Mouse (Mus musculus) kidney, postnatal 14 days (tissue): ENCODE results near the gene Zscan2.

Experiments used
- DNase-seq: peaks from one replicate; pipeline ENCODE4 v3.0.0; 2022; ENCODE audit warnings: mixed read lengths

Zscan2 gene

GRCm38 (mm10) chr7:80860729-80861274, at the start of gene Zscan2:
Gene Zscan2 (plus strand): TSS chr7:80860920.
- DNase-seq = peak; percentile 94

GRCm38 (mm10) chr7:80813397-80813796, 47.3 kb upstream of the Zscan2 start:
- DNase-seq = no peak

GRCm38 (mm10) chr7:80816641-80817040, 44.1 kb upstream of the Zscan2 start:
- DNase-seq = no peak

GRCm38 (mm10) chr7:80820838-80821237, 39.9 kb upstream of the Zscan2 start:
- no peak for DNase-seq

GRCm38 (mm10) chr7:80823267-80823666, 37.5 kb upstream of the Zscan2 start:
- no peak for DNase-seq

- peak; percentile 27 for DNase-seq
Measured at GRCm38 (mm10) chr7:80823875-80824682, 36.6 kb upstream of the Zscan2 start.

GRCm38 (mm10) chr7:80825843-80826403, 34.8 kb upstream of the Zscan2 start, which contains the start of gene Iqgap1:
Gene Iqgap1 (minus strand): TSS chr7:80825974.
- no peak for DNase-seq

- DNase-seq = no peak
Measured at GRCm38 (mm10) chr7:80828146-80828860, 32.4 kb upstream of the Zscan2 start.

GRCm38 (mm10) chr7:80830193-80830803, 30.4 kb upstream of the Zscan2 start:
- no peak for DNase-seq

GRCm38 (mm10) chr7:80832191-80832590, 28.5 kb upstream of the Zscan2 start:
- peak; percentile 65 for DNase-seq

GRCm38 (mm10) chr7:80832996-80833650, 27.6 kb upstream of the Zscan2 start:
- DNase-seq = peak; percentile 75

- no peak for DNase-seq
Measured at GRCm38 (mm10) chr7:80833651-80834532, 26.8 kb upstream of the Zscan2 start.

- DNase-seq = no peak
Measured at GRCm38 (mm10) chr7:80835984-80836652, 24.6 kb upstream of the Zscan2 start.

GRCm38 (mm10) chr7:80837736-80838135, 23.0 kb upstream of the Zscan2 start:
- peak; percentile 55 for DNase-seq

- DNase-seq = no peak
Measured at GRCm38 (mm10) chr7:80838247-80838646, 22.5 kb upstream of the Zscan2 start.

- DNase-seq = no peak
Measured at GRCm38 (mm10) chr7:80839755-80840154, 21.0 kb upstream of the Zscan2 start.

GRCm38 (mm10) chr7:80840241-80840640, 20.5 kb upstream of the Zscan2 start:
- DNase-seq = no peak

- no peak for DNase-seq
Measured at GRCm38 (mm10) chr7:80840937-80841336, 19.8 kb upstream of the Zscan2 start.

- DNase-seq = no peak
Measured at GRCm38 (mm10) chr7:80842132-80842531, 18.6 kb upstream of the Zscan2 start.

GRCm38 (mm10) chr7:80843176-80843575, 17.5 kb upstream of the Zscan2 start:
- DNase-seq = no peak
